Mouse (Mus musculus): ENCODE results near the gene Glt8d1. TPM values are rescaled to one million over a fixed set of nuclear protein-coding genes. Genes with fewer than 3 reads are reported as not detected.
A peak's percentile ranks its signal among the peaks of the same experiment; 100 is the strongest.

Gene Glt8d1
- 59.5 and 64.4 TPM in 2 replicates for polyA plus RNA-seq (2014; fragmentation: Nextera tagmentation; extraction: Ambion mirVana)

GRCm38 (mm10) chr14:31001307-31002205, at the start of gene Glt8d1, which contains the start of gene Spcs1:
Gene Glt8d1, plus strand, starts transcription at chr14:31001400.
Gene Spcs1, minus strand, starts transcription at chr14:31001672.
- Histone ChIP-seq H3K4me3 (replicated peaks; ENCODE audit: low read length) (peak within 1 kb of the TSS; percentile 71), H3K9me3 (ENCODE audit: control insufficient read depth, low read length) (no peaks in the 10 kb centered on the region), H3K4me2 (replicated peaks) (peak within 1 kb of the TSS; percentile 48), H3K36me3 (replicated peaks; ENCODE audit: control insufficient read depth, insufficient read depth) (peaks cover 18% of the 10 kb centered on the region), H3K9ac (peak within 1 kb of the TSS; percentile 92), H3K27me3 (ENCODE audit: control insufficient read depth, insufficient read depth, low read length) (no peaks in the 10 kb centered on the region), H3K27ac (peak within 1 kb of the TSS; percentile 93), H3K4me1 (replicated peaks; ENCODE audit: control insufficient read depth, insufficient read depth, low read length) (peaks cover 16% of the 10 kb centered on the region)
- DNase-seq (ENCODE audit: low spot score): peak; percentile 77
- ATAC-seq (ENCODE audit: low FRiP score): peak; percentile 94
- WGBS: under 1% methylated on average over 82 of the region's 84 CpGs

GRCm38 (mm10) chr14:30958517-30958916, 42.7 kb upstream of the Glt8d1 start:
- Histone ChIP-seq H3K4me3 (replicated peaks; ENCODE audit: low read length) (no peak overlapping the region), H3K4me1 (replicated peaks; ENCODE audit: control insufficient read depth, insufficient read depth, low read length) (no peaks in the 10 kb centered on the region), H3K27ac (no peak overlapping the region), H3K4me2 (replicated peaks) (no peak overlapping the region), H3K36me3 (replicated peaks; ENCODE audit: control insufficient read depth, insufficient read depth) (peaks cover 66% of the 10 kb centered on the region), H3K9me3 (ENCODE audit: control insufficient read depth, low read length) (no peaks in the 10 kb centered on the region), H3K9ac (no peak overlapping the region), H3K27me3 (ENCODE audit: control insufficient read depth, insufficient read depth, low read length) (no peaks in the 10 kb centered on the region)
- no peak for DNase-seq (ENCODE audit: low spot score)
- no peak for ATAC-seq (ENCODE audit: low FRiP score)
- 91% methylated on average over 2 of the region's 2 CpGs for WGBS

GRCm38 (mm10) chr14:30959031-30959430, 42.2 kb upstream of the Glt8d1 start:
- no peaks in the 10 kb centered on the region for H3K9me3 ChIP-seq (ENCODE audit: control insufficient read depth, low read length)
- WGBS: 97% methylated on average over 4 of the region's 4 CpGs
- DNase-seq (ENCODE audit: low spot score) (no peak), ATAC-seq (ENCODE audit: low FRiP score) (no peak)
- no peaks in the 10 kb centered on the region for H3K27me3 ChIP-seq (ENCODE audit: control insufficient read depth, insufficient read depth, low read length)
- no peak overlapping the region for H3K27ac ChIP-seq
- H3K36me3 ChIP-seq (replicated peaks; ENCODE audit: control insufficient read depth, insufficient read depth): peaks cover 71% of the 10 kb centered on the region
- H3K9ac ChIP-seq: no peak overlapping the region
- no peak overlapping the region for H3K4me3 ChIP-seq (replicated peaks; ENCODE audit: low read length)
- H3K4me1 ChIP-seq (replicated peaks; ENCODE audit: control insufficient read depth, insufficient read depth, low read length): no peaks in the 10 kb centered on the region
- H3K4me2 ChIP-seq (replicated peaks): no peak overlapping the region

- no peak overlapping the region for H3K9ac ChIP-seq
- peaks cover 75% of the 10 kb centered on the region for H3K36me3 ChIP-seq (replicated peaks; ENCODE audit: control insufficient read depth, insufficient read depth)
- H3K4me2 ChIP-seq (replicated peaks): no peak overlapping the region
- H3K9me3 ChIP-seq (ENCODE audit: control insufficient read depth, low read length): no peaks in the 10 kb centered on the region
- no peaks in the 10 kb centered on the region for H3K27me3 ChIP-seq (ENCODE audit: control insufficient read depth, insufficient read depth, low read length)
- DNase-seq (ENCODE audit: low spot score) (no peak), ATAC-seq (ENCODE audit: low FRiP score) (no peak)
- 94% methylated on average over 1 of the region's 1 CpGs for WGBS
- H3K27ac ChIP-seq: no peak overlapping the region
- H3K4me3 ChIP-seq (replicated peaks; ENCODE audit: low read length): no peak overlapping the region
- H3K4me1 ChIP-seq (replicated peaks; ENCODE audit: control insufficient read depth, insufficient read depth, low read length): no peaks in the 10 kb centered on the region
Measured at GRCm38 (mm10) chr14:30960366-30960765, 40.8 kb upstream of the Glt8d1 start.

- Histone ChIP-seq H3K36me3 (replicated peaks; ENCODE audit: control insufficient read depth, insufficient read depth) (peaks cover 70% of the 10 kb centered on the region), H3K27ac (0 out of 2 replicates have a peak overlapping the region, but pooled peaks have one; percentile 26), H3K27me3 (ENCODE audit: control insufficient read depth, insufficient read depth, low read length) (no peaks in the 10 kb centered on the region), H3K4me1 (replicated peaks; ENCODE audit: control insufficient read depth, insufficient read depth, low read length) (no peaks in the 10 kb centered on the region), H3K4me2 (replicated peaks) (no peak overlapping the region), H3K4me3 (replicated peaks; ENCODE audit: low read length) (no peak overlapping the region), H3K9ac (no peak overlapping the region), H3K9me3 (ENCODE audit: control insufficient read depth, low read length) (no peaks in the 10 kb centered on the region)
- no peak; the same call in 1 of the 2 replicates for ATAC-seq (ENCODE audit: low FRiP score)
- 46% methylated on average over 6 of the region's 6 CpGs for WGBS
- peak; percentile 43 for DNase-seq (ENCODE audit: low spot score)
Measured at GRCm38 (mm10) chr14:30974204-30974603, 27.0 kb upstream of the Glt8d1 start.

- 77% methylated on average over 3 of the region's 3 CpGs for WGBS
- Histone ChIP-seq H3K9ac (no peak overlapping the region), H3K27ac (no peak overlapping the region), H3K4me1 (replicated peaks; ENCODE audit: control insufficient read depth, insufficient read depth, low read length) (no peaks in the 10 kb centered on the region), H3K4me2 (replicated peaks) (no peak overlapping the region), H3K27me3 (ENCODE audit: control insufficient read depth, insufficient read depth, low read length) (no peaks in the 10 kb centered on the region), H3K36me3 (replicated peaks; ENCODE audit: control insufficient read depth, insufficient read depth) (peaks cover 69% of the 10 kb centered on the region), H3K4me3 (replicated peaks; ENCODE audit: low read length) (no peak overlapping the region), H3K9me3 (ENCODE audit: control insufficient read depth, low read length) (no peaks in the 10 kb centered on the region)
- DNase-seq (ENCODE audit: low spot score): no peak
- ATAC-seq (ENCODE audit: low FRiP score): no peak
Measured at GRCm38 (mm10) chr14:30976222-30976621, 25.0 kb upstream of the Glt8d1 start.

- no peaks in the 10 kb centered on the region for H3K27me3 ChIP-seq (ENCODE audit: control insufficient read depth, insufficient read depth, low read length)
- no peak for DNase-seq (ENCODE audit: low spot score)
- H3K27ac ChIP-seq: no peak overlapping the region
- H3K36me3 ChIP-seq (replicated peaks; ENCODE audit: control insufficient read depth, insufficient read depth): peaks cover 23% of the 10 kb centered on the region
- H3K4me1 ChIP-seq (replicated peaks; ENCODE audit: control insufficient read depth, insufficient read depth, low read length): peaks cover 8% of the 10 kb centered on the region
- H3K4me2 ChIP-seq (replicated peaks): no peak overlapping the region
- H3K9me3 ChIP-seq (ENCODE audit: control insufficient read depth, low read length): no peaks in the 10 kb centered on the region
- H3K4me3 ChIP-seq (replicated peaks; ENCODE audit: low read length): no peak overlapping the region
- no peak overlapping the region for H3K9ac ChIP-seq
- no peak for ATAC-seq (ENCODE audit: low FRiP score)
Measured at GRCm38 (mm10) chr14:30996417-30996816, 4.8 kb upstream of the Glt8d1 start.

- DNase-seq (ENCODE audit: low spot score) (no peak), ATAC-seq (ENCODE audit: low FRiP score) (no peak)
- Histone ChIP-seq H3K4me1 (replicated peaks; ENCODE audit: control insufficient read depth, insufficient read depth, low read length) (peaks cover 16% of the 10 kb centered on the region), H3K36me3 (replicated peaks; ENCODE audit: control insufficient read depth, insufficient read depth) (peaks cover 18% of the 10 kb centered on the region), H3K4me2 (replicated peaks) (peak overlapping the region; percentile 48), H3K9me3 (ENCODE audit: control insufficient read depth, low read length) (no peaks in the 10 kb centered on the region), H3K9ac (peak overlapping the region; percentile 92), H3K4me3 (replicated peaks; ENCODE audit: low read length) (peak overlapping the region; percentile 71), H3K27ac (no peak overlapping the region), H3K27me3 (ENCODE audit: control insufficient read depth, insufficient read depth, low read length) (no peaks in the 10 kb centered on the region)
- WGBS: 66% methylated on average over 10 of the region's 10 CpGs
Measured at GRCm38 (mm10) chr14:31000356-31000755, 844 bp upstream of the Glt8d1 start.

- H3K4me2 ChIP-seq (replicated peaks): peak overlapping the region; percentile 48
- peak overlapping the region; percentile 71 for H3K4me3 ChIP-seq (replicated peaks; ENCODE audit: low read length)
- H3K36me3 ChIP-seq (replicated peaks; ENCODE audit: control insufficient read depth, insufficient read depth): peaks cover 18% of the 10 kb centered on the region
- ATAC-seq (ENCODE audit: low FRiP score): peak; percentile 21; the same call in 1 of the 2 replicates
- H3K27me3 ChIP-seq (ENCODE audit: control insufficient read depth, insufficient read depth, low read length): no peaks in the 10 kb centered on the region
- peak overlapping the region; percentile 93 for H3K27ac ChIP-seq
- WGBS: 0% methylated on average over 21 of the region's 21 CpGs
- H3K9ac ChIP-seq: peak overlapping the region; percentile 92
- DNase-seq (ENCODE audit: low spot score): no peak
- H3K9me3 ChIP-seq (ENCODE audit: control insufficient read depth, low read length): no peaks in the 10 kb centered on the region
- peaks cover 16% of the 10 kb centered on the region for H3K4me1 ChIP-seq (replicated peaks; ENCODE audit: control insufficient read depth, insufficient read depth, low read length)
Measured at GRCm38 (mm10) chr14:31000816-31001306, 339 bp upstream of the Glt8d1 start.
